ENCODE assay signal across 11 mouse cellular contexts in the genomic region with DNA sequence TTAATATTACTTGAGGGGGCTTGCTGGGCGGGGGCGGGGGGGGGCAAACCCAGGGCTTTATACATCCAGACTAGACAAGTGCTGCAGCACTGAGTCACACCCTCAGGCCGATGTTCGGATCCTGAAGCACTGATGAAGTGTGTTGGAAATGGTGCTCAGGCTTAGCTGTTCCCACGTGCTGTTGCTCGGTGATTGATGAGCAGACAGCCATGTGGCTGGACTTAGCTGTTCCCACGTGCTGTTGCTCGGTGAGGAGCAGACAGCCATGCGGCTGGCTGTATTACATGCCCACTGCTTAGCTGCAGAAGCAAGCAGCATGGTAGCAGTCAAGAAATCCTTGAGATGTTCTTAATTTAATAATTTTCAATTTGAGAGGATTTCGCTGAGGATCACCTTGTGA.
DNase-seq lines count a peak whose midpoint lies in the region; ATAC-seq and TF ChIP-seq lines count a peak whose summit lies in the region.
"Had no signal": no experiment of that assay in that cellular context is flagged by ENCODE, and none has a peak within 500 bp of the region (broad histone marks: within the 10 kb centered on the region; RNA-seq: fewer than 3 reads in every experiment).

No protein-coding gene starts in this region.

- H3K4me1 ChIP-seq in forebrain, postnatal 0 days (ENCODE audit: insufficient read depth) = peaks cover 13% of the 10 kb centered on the region; the same call in 1 of the 2 replicates

- no peak overlapping the region for H3K9ac ChIP-seq in forebrain, postnatal 0 days
- H3K9ac ChIP-seq: liver, embryonic 13.5 days had no signal

- intact Hi-C loops in left cerebral cortex, adult 2 months (cut with DNase I) = no loop called here

- no peak overlapping the region for H3K4me2 ChIP-seq in forebrain, postnatal 0 days (ENCODE audit: low read depth)
- H3K4me2 ChIP-seq: liver, embryonic 13.5 days had no signal

- H3K27me3 ChIP-seq in forebrain, postnatal 0 days (ENCODE audit: insufficient read depth, low read length) = no peaks in the 10 kb centered on the region
- H3K27me3 ChIP-seq: liver, embryonic 13.5 days had no signal

- peak; percentile 36; the same call in 1 of the 2 replicates for ATAC-seq in forebrain, postnatal 0 days
- ATAC-seq in erythroid progenitor cell, adult 5-6 weeks (replicated peaks; ENCODE audit: low FRiP score, poor library complexity, severe bottlenecking) = no peak

- H3K4me3 ChIP-seq in left cerebral cortex, adult 2 months = no peak overlapping the region
- no peak overlapping the region for H3K4me3 ChIP-seq in forebrain, postnatal 0 days (ENCODE audit: low read depth, low read length)
- H3K4me3 ChIP-seq: liver, embryonic 13.5 days had no signal

- DNase-seq in left cerebral cortex, adult 2 months (ENCODE audit: extremely low spot score in 1 of 2, low spot score in 2 of 2) = no peak
- no peak for DNase-seq in left cerebral cortex, adult 8-10 months (ENCODE audit: low spot score in 2 of 2)
- peak; percentile 65 for DNase-seq in embryo, embryonic 11 days
- no peak for DNase-seq in forebrain, postnatal 0 days
- peak; percentile 54 for DNase-seq in mesoderm, embryonic 11.5 days (ENCODE audit: low read depth, low spot score)
- DNase-seq in left cerebral cortex, adult 18-20 months (ENCODE audit: low spot score in 2 of 2) = no peak
- DNase-seq: heart, postnatal 10 days; kidney, postnatal 4 days; liver, embryonic 13.5 days; right cerebral cortex, postnatal 4 days had no signal

- H3K36me3 ChIP-seq in forebrain, postnatal 0 days (ENCODE audit: insufficient read depth) = no peaks in the 10 kb centered on the region

- peak overlapping the region; percentile 60 for H3K27ac ChIP-seq in left cerebral cortex, adult 2 months
- peak overlapping the region; percentile 59; the same call in 1 of the 2 replicates for H3K27ac ChIP-seq in forebrain, postnatal 0 days (ENCODE audit: low read depth, low read length)

- H3K9me3 ChIP-seq in forebrain, postnatal 0 days (ENCODE audit: low read length) = no peaks in the 10 kb centered on the region
- H3K9me3 ChIP-seq: liver, embryonic 13.5 days had no signal

- TF ChIP-seq CTCF in left cerebral cortex, adult 2 months (IDR thresholded peaks at IDR 0.05) = no peak
- TF ChIP-seq CTCF in forebrain, postnatal 0 days (IDR thresholded peaks at IDR 0.05; ENCODE audit: low read depth) = no peak

- WGBS in forebrain, postnatal 0 days = 49% methylated on average over 10 of the region's 10 CpGs

Comparison
In these comparisons a context has a peak if more than half of its experiments do, and no peak if none do; other contexts are left out.
1. DNase-seq: peak in embryo, embryonic 11 days (single experiment) and mesoderm, embryonic 11.5 days (single experiment); none in left cerebral cortex, adult 2 months (0 of 2), left cerebral cortex, adult 8-10 months (0 of 2), forebrain, postnatal 0 days (single experiment) and left cerebral cortex, adult 18-20 months (0 of 2).